Mouse (Mus musculus) right cerebral cortex, postnatal 10 days (tissue): ENCODE data around the gene Itgb7.
A peak's percentile ranks its signal among the peaks of the same experiment; 100 is the strongest.

Experiments used
- DNase-seq, 2 experiments: peaks; one replicate each; pipeline ENCODE4 v3.0.0; 2021; ENCODE audit warnings: low spot score in 2 of 2

The Itgb7 gene

GRCm38 (mm10) chr15:102231748-102232147, at the start of gene Itgb7:
Itgb7 (minus strand) TSS chr15:102231944.
- DNase-seq, result no peak

GRCm38 (mm10) chr15:102280623-102281022, 48.9 kb upstream of the Itgb7 start:
- no peak for DNase-seq

GRCm38 (mm10) chr15:102279783-102280520, 48.2 kb upstream of the Itgb7 start:
- DNase-seq, result peak in 1 of 2 experiments; percentile 33

GRCm38 (mm10) chr15:102279092-102279782, 47.5 kb upstream of the Itgb7 start, which contains the start of gene Mfsd5:
Mfsd5 (plus strand) TSS chr15:102279454.
- DNase-seq, result peak; percentile 90 to 93

GRCm38 (mm10) chr15:102278726-102279091, 47.0 kb upstream of the Itgb7 start:
- DNase-seq, result no peak

- no peak for DNase-seq
Observed at GRCm38 (mm10) chr15:102273982-102274716, 42.4 kb upstream of the Itgb7 start.

GRCm38 (mm10) chr15:102271441-102271840, 39.7 kb upstream of the Itgb7 start:
- DNase-seq, result no peak

- DNase-seq, result no peak
Observed at GRCm38 (mm10) chr15:102270274-102270960, 38.7 kb upstream of the Itgb7 start, which contains the start of gene Gm9918. Gm9918 (plus strand) TSS chr15:102270563.

GRCm38 (mm10) chr15:102265548-102265947, 33.8 kb upstream of the Itgb7 start:
- no peak for DNase-seq

GRCm38 (mm10) chr15:102263037-102263436, 31.3 kb upstream of the Itgb7 start:
- DNase-seq, result no peak

GRCm38 (mm10) chr15:102262582-102262981, 30.8 kb upstream of the Itgb7 start:
- peak; percentile 64 to 72 for DNase-seq

- no peak for DNase-seq
Observed at GRCm38 (mm10) chr15:102258581-102259253, 27.0 kb upstream of the Itgb7 start.

GRCm38 (mm10) chr15:102258076-102258470, 26.3 kb upstream of the Itgb7 start:
- no peak for DNase-seq

- DNase-seq, result no peak
Observed at GRCm38 (mm10) chr15:102257202-102258075, 25.7 kb upstream of the Itgb7 start, which contains the start of gene Rarg. Rarg (minus strand) TSS chr15:102257517.

GRCm38 (mm10) chr15:102256431-102257201, 24.9 kb upstream of the Itgb7 start:
- no peak for DNase-seq

- no peak for DNase-seq
Observed at GRCm38 (mm10) chr15:102255547-102256255, 24.0 kb upstream of the Itgb7 start.

- DNase-seq, result no peak
Observed at GRCm38 (mm10) chr15:102250521-102250920, 18.8 kb upstream of the Itgb7 start.

GRCm38 (mm10) chr15:102249967-102250366, 18.2 kb upstream of the Itgb7 start:
- DNase-seq, result no peak

- DNase-seq, result peak; percentile 56 to 62
Observed at GRCm38 (mm10) chr15:102249251-102249691, 17.5 kb upstream of the Itgb7 start.
